In the genomic region with DNA sequence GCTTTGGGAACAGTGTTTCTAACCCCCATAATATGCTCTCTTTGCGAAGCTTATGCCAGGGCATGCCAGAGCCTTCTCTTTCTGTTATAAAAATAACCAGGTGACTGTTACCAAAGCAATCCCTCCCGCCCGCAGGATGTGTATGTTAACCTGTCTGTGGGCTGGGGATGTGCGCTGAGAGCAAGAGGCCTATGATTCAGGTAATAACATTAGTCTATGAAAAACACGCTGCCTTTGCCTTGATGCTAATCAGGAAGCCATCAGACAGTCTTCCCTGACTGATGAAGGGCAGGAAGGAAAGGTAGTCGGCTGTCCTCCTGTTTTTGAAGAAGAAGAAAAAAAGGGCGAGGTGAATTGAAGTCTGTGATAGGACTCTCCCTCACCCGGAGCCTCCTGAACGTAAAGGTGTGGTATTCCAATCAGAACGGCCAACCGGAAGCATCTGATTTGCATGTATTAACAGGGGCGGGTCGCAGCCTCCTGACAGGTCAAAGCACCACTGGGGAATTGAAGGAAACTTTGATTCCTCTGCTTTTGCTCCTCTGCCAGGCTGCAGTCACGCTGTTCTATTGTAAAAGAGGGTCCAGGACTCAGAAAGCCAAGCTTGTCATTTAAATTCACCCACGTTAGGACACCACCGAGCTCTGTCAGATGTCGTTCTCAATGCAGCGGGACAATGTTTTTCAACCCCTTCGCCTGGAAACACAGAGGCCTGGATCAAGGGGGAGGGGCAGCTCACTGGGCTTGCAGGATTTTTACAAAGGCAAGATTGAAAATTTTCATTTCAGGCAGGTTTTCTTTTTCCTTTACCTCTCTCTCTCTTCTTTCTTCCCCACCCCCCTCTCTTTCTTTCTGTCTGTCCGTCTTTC, we compare ENCODE assay signal across 7 mouse cellular contexts.
DNase-seq lines count a peak whose midpoint lies in the region; ATAC-seq lines count a peak whose summit lies in the region.

No protein-coding gene starts in this region.

- H3K4me1 ChIP-seq in forebrain, embryonic 15.5 days, result no peaks in the 10 kb centered on the region; the same call in 1 of the 2 replicates
- no peaks in the 10 kb centered on the region for H3K4me1 ChIP-seq in limb, embryonic 11.5 days (ENCODE audit: control insufficient read depth, insufficient read depth, low read length)
- peaks cover 9% of the 10 kb centered on the region; the same call in 1 of the 2 replicates for H3K4me1 ChIP-seq in stomach, embryonic 16.5 days (ENCODE audit: control insufficient read depth, insufficient read depth, low read length)

- H3K4me3 ChIP-seq in forebrain, embryonic 15.5 days, result no peak overlapping the region
- H3K4me3 ChIP-seq in limb, embryonic 11.5 days (ENCODE audit: low read depth, low read length), result no peak overlapping the region
- no peak overlapping the region; the same call in 1 of the 2 replicates for H3K4me3 ChIP-seq in stomach, embryonic 16.5 days (replicated peaks; ENCODE audit: low read length)

- no peak overlapping the region for H3K27ac ChIP-seq in forebrain, embryonic 15.5 days (replicated peaks)
- H3K27ac ChIP-seq in limb, embryonic 11.5 days (replicated peaks; ENCODE audit: low read depth, low read length), result no peak overlapping the region
- H3K27ac ChIP-seq in stomach, embryonic 16.5 days (ENCODE audit: low read length), result no peak overlapping the region

- DNase-seq in retina, postnatal 1 day, result peak; percentile 16
- DNase-seq in retina, embryonic 14.5 days (ENCODE audit: low spot score), result no peak
- DNase-seq in limb, embryonic 11.5 days (ENCODE audit: low spot score), result no peak
- no peak for DNase-seq in left cerebral cortex, adult 8-10 months (ENCODE audit: low spot score in 2 of 2)
- DNase-seq in urinary bladder, adult 18-20 months (ENCODE audit: low spot score in 2 of 2), result no peak

- ATAC-seq in forebrain, embryonic 15.5 days (replicated peaks), result no peak
- ATAC-seq in limb, embryonic 11.5 days (ENCODE audit: insufficient number of reproducible peaks, low FRiP score, low TSS enrichment, low read depth), result no peak
- ATAC-seq in stomach, embryonic 16.5 days (ENCODE audit: insufficient read depth, low FRiP score), result no peak

- H3K9me3 ChIP-seq in forebrain, embryonic 15.5 days, result no peaks in the 10 kb centered on the region
- H3K9me3 ChIP-seq in limb, embryonic 11.5 days (ENCODE audit: control insufficient read depth, low read length), result no peaks in the 10 kb centered on the region
- no peaks in the 10 kb centered on the region for H3K9me3 ChIP-seq in stomach, embryonic 16.5 days (replicated peaks; ENCODE audit: control insufficient read depth, low read length)

- peak overlapping the region; percentile 8; the same call in 1 of the 2 replicates for H3K4me2 ChIP-seq in forebrain, embryonic 15.5 days (replicated peaks)
- H3K4me2 ChIP-seq in limb, embryonic 11.5 days (ENCODE audit: low read depth, severe bottlenecking), result peak overlapping the region; percentile 3; the same call in 1 of the 2 replicates
- peak overlapping the region; percentile 14 for H3K4me2 ChIP-seq in stomach, embryonic 16.5 days (ENCODE audit: low read depth, low read length)

- no peak overlapping the region for H3K9ac ChIP-seq in forebrain, embryonic 15.5 days (replicated peaks)
- H3K9ac ChIP-seq in limb, embryonic 11.5 days (ENCODE audit: low read length), result no peak overlapping the region
- no peak overlapping the region for H3K9ac ChIP-seq in stomach, embryonic 16.5 days (ENCODE audit: low read length)

- H3K36me3 ChIP-seq in forebrain, embryonic 15.5 days, result no peaks in the 10 kb centered on the region
- no peaks in the 10 kb centered on the region for H3K36me3 ChIP-seq in limb, embryonic 11.5 days (ENCODE audit: control insufficient read depth, insufficient read depth, low read length)
- no peaks in the 10 kb centered on the region for H3K36me3 ChIP-seq in stomach, embryonic 16.5 days (ENCODE audit: control insufficient read depth, insufficient read depth, low read length)

- H3K27me3 ChIP-seq in forebrain, embryonic 15.5 days, result peaks cover 49% of the 10 kb centered on the region
- H3K27me3 ChIP-seq in limb, embryonic 11.5 days (ENCODE audit: control insufficient read depth, insufficient read depth, low read length), result no peaks in the 10 kb centered on the region
- H3K27me3 ChIP-seq in stomach, embryonic 16.5 days (ENCODE audit: control insufficient read depth, insufficient read depth, low read length), result no peaks in the 10 kb centered on the region

- WGBS in forebrain, embryonic 15.5 days, result 7% methylated on average over 20 of the region's 20 CpGs
- WGBS in limb, embryonic 11.5 days, result 11% methylated on average over 20 of the region's 20 CpGs
- 28% methylated on average over 20 of the region's 20 CpGs for WGBS in stomach, embryonic 16.5 days
